Mouse (Mus musculus) cerebellum, adult 9-10 months (tissue): ENCODE measurements around the gene Gabrg3.
"Not testable (repeated sequence)": the region's sequence is repeated elsewhere in the genome, so short reads cannot be mapped to it uniquely, and the experiment has no call there.

Experiments used
- DNase-seq: peaks from one replicate; pipeline ENCODE4 v3.0.0; 2022

Gene Gabrg3

DNA sequence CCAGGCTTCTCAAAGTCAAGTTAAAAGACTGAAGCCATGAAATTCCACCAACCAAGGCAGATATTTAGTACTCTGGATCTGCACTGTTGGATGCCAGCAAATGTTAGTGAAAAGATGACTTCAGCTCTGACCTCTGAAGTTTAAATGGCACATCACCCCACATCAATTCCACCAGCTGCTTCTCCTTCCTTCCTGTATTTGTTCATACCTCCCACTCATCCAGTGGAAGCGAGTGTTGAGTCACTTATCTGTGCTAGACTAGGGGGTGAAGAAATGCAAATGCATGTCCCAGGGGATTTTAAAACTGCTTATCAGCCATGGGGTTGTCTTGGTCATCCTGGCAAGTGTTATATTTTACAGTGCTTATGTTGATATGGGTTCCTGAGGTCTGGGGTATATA, 79.7 kb downstream of the Gabrg3 start:
- no peak for DNase-seq

DNA sequence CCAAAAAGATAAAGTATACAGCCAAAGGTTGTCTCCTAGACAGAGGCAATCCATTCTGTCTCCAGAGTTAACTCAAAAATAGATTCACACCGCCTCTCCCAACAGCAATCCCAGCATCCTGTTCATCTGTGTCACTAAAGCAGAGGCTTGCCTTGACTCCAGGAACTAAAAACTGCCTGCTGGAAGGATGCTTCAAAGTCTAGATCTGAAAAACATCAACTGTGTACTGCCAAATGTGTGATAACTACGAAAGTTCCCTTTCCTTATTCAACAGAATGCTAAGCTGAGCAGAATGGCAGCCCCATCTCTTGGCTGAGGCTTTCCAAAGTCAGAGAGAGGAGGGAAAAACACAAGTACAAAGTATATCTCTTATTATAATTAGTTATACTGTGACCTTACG, 90.3 kb downstream of the Gabrg3 start:
- DNase-seq, result no peak

DNA sequence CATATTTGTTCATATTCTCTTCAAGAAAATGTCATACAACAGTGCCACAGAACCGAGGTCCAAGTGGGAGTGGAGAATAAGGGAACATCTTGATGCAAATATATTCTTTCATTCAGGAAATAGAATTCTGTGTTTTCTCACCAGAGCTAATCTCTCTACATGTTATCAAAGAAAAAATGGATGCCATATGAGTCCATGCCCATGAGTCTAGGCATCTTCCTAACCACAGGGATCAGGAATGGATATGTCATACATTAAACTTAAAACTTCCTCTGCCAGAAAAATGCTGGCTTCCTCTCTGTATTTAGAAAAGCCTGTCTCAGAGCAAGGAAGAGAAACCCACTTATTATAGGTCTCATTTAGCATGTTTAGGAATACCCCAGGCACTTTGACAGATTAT, 92.9 kb downstream of the Gabrg3 start:
- DNase-seq, result no peak

DNA sequence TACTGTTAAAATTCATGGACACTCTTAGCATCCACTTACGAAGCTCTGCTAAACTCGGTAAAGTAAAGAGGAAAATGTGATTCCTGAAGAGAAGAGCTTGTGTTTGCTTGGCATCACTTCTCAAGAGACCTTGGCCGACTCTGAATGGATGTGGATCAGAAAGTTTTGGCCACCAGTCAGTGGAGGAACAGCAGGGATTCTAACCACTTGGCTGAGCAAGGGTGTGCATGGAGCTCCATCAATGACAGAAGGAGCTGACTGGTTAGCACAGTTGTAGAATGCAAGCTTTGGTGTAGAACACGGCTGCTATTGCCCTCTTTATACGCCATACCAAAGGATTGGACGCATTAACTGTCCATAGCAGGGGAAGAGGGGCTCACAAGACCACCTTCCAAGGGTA, 93.4 kb downstream of the Gabrg3 start:
- peak; percentile 13 for DNase-seq

DNA sequence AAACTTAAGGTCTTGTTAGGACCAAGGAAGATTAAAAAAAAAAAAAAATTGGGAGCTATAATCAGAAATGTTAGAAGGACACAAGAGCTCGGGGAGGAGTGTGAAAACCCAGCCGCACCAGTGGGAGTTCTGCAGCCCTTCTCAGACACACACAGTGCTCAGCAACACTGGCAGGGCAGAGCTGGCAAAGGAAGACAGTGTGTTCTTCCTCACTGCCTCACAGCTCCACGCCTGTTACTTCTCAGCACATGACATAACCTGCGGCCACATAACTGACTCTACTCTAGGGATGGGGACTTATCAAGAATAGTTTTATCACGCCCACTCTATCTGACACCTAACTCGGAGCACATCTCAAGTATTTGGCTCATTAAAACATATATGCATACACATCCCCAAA, 103.8 kb downstream of the Gabrg3 start:
- DNase-seq, result no peak

- no peak for DNase-seq
Observed at GRCm38 (mm10) chr7:57278841-57279240, 108.1 kb downstream of the Gabrg3 start.

GRCm38 (mm10) chr7:57260201-57260600, 126.8 kb downstream of the Gabrg3 start:
- DNase-seq, result no peak

- no peak for DNase-seq
Observed at GRCm38 (mm10) chr7:57258893-57259574, 128.0 kb downstream of the Gabrg3 start.

- peak; percentile 14 for DNase-seq
Observed at GRCm38 (mm10) chr7:57243981-57244380, 143.0 kb downstream of the Gabrg3 start.

DNA sequence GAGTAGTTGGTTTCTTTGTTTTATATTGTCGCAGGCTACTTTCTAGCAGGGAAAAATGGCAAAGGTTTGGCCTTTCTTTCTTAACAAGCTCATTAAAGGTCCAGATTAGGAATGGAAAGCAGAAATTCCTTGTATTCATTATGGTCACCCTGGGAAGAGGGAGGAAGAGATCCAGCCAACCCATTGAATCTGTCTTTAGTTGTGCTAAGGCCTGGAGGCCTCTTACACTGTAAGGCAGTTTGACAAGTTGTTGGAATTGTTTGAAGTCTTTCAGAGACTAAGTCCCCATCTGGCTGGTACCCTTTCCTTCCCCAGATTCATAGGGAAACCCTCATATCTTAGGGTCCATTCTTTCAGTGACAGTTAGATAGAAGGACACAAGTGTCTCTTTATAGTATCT, 172.9 kb downstream of the Gabrg3 start:
- DNase-seq, result no peak

- no peak for DNase-seq
Observed at GRCm38 (mm10) chr7:57186015-57186414, 201.0 kb downstream of the Gabrg3 start.

DNA sequence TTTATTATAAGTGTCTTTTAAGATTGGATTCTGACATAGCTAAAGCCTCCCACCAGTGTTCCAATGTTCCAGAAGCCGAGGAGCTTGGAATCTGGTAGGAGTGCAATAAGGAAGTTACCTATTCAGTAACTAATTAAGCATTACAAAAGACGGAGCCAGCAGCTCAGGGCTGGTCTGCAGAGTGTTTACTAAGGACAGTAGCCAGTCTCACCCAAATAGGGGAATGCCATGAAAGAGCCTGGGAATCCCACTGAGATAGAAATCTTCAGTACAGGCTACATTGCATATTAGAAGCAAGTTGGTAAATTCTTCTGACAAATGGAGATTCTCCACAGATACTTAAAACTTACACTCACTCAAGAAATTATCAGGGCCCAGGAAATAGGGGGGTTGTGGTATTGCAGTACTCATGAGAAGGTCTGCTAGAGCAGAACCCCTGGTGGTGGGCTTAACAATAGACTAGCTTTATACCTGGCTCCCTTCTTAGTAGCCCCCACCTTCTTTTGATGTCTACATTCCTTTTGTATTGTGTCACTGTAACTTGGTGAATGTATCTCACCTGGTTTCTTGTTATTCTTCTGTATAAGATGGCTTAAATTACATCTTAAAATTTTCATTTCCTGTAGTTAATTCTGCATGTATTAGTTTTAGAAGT, 211.0 kb downstream of the Gabrg3 start:
- DNase-seq, result not testable (repeated sequence)

DNA sequence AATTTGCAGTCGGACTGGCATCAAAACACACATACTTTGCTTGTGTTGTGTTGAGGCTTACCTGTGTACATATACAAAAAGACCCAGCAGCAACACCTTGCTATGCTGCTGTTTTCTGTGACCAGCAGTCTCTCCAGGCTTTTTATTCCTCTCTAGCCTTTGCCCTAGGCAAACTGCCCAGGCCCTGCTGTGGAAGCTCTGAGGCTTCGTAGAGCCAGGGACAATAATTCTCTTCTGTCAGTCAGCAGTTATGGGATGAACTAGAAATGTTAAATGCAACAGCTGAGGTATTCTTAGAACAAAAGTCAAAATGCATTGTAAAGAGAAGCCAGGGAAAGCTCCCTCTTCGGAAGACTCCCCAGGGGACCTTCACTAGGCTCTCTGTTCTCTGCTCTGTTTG, 220.1 kb downstream of the Gabrg3 start:
- DNase-seq, result no peak

- DNase-seq, result no peak
Observed at GRCm38 (mm10) chr7:57158211-57158610, 228.8 kb downstream of the Gabrg3 start.

DNA sequence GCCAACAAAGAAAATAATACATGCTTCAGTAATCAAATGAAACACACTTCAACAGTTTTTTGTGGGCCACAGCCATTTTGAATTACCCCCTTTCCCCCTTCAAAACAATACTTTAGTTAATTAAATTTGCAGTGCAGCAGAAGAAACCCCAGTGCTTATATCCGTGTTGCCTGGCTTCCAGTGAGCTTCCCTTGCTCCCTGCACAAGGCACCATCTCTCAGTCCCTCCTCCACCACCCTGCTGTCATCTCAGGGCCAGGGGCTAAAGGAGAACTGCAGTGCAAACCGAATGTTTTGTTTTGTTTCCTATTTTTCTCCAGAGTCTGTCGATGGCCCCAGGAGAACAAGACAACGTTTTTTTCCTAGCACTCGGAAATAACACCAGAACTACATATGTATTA, 233.2 kb downstream of the Gabrg3 start:
- DNase-seq, result no peak

GRCm38 (mm10) chr7:57150768-57151167, 236.2 kb downstream of the Gabrg3 start:
- no peak for DNase-seq

DNA sequence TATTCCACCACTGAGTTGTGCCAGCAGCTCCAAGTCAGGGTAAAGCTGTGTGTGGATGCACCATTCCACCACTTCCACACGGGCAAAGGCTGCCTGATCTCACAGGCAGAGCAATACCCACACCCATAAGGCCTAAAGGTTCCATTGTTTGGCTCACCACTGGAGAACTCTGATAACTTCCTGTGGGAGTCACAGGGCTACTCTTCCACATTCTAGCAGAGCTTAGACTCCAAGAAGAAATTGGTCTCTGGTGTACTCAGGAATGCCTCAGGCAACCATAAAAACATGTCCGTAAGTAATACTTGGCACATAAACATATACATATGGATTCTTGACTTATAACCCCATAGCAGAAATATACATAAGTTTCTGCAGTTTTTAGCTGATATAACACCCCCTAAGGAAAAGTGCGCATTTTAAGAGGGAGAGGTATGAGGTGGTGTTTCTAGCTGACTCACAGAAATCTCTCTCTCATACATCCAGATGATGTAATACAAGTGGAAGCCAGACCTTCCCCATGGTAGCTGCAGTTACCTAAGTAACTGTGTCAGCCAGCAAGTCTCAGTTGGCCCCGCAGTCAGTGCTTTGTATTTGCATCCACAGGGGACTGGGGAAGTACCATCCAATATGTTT, 248.8 kb downstream of the Gabrg3 start:
- DNase-seq, result no peak

DNA sequence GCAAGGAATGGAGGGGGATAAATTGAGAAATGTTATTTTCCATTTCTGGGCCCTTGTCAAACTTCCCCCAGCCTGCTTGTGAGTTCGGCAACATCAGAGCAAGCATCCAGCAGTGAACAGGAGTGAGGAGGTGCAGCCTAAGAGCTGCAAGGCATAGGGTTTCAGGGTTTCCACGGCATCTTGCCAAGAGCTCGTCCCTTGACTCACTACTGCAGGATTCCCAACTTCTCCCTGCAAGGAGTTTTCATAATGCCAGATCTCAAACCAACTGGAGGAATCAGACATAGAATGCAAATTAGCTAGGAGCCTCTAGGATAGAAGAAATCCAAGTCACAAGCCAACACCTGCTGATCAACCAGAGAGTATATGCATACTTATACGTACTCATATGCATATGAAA, 254.0 kb downstream of the Gabrg3 start:
- DNase-seq, result no peak

DNA sequence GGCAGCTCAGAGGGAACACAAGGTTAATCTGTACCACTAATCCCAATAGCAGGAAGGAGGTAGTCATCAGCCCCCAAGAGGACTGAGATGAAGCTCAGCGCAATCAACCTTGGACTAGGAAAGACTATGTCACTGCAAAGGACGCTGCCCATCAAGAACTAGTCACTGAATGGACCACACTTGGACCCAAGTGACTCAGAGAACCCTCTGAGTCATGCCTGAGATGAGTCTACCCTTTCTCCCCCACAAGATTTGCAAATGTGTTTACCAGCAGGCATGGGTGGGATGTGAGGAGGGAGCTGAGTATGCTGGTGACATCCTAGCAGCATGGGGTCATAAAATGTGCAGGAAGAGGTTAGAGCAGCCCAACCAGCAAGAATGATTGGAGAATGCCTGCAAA, 254.5 kb downstream of the Gabrg3 start:
- no peak for DNase-seq

GRCm38 (mm10) chr7:57100065-57100464, 286.9 kb downstream of the Gabrg3 start:
- no peak for DNase-seq

DNA sequence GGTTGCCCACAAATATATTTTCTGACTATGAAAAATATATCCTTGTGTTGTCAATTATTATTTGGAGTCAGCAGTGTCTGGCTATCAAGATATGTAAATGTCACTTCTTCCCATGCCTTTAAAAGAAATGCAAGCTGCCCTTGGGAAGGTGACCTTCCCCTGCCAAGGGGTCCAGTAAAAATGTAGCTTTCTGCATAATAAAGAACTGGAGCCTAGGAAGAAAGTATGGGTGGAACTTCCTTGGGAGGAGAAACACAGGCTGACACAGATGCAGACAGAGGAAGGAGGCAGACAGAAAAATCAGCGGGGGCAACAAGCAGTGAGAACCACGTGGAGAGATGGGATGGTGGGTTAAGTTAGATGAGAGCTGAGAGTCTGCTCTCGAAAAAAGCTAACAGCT, 304.9 kb downstream of the Gabrg3 start:
- DNase-seq, result no peak

DNA sequence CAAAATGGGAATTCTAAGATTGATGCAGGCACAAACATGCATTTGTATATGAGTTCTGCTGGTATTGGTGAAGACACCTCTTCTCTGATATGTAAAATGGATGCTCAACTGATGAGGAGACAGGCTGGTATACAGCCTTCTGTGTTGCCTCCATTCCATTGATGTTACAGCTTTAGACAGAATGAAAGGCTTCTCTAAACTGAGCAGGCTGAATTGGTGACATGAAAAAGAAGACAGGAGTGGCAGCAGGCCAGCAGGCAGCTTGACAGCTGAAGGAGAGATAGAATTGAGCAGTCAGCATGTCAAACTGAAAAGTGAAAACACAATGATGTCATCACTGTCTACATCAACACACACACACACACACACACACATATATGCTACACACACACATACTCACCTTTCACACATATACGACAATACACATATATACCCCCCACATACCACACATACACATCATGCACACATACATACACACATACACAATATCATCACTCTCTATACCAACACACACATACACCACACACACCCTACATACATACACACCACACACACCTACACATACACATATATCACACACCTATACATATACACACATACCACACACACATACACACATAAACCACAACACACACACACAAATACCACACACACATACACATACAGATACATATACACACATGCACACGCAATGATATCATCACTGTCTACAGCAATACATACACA, 315.4 kb downstream of the Gabrg3 start:
- DNase-seq, result no peak

- DNase-seq, result no peak
Observed at GRCm38 (mm10) chr7:57065398-57065797, 321.6 kb downstream of the Gabrg3 start.
